Mouse (Mus musculus) telencephalon, adult 2 months (tissue): ENCODE data around the gene Mcee.

ENCODE experiments used
- DNase-seq: peaks from one replicate; pipeline ENCODE4 v3.0.0-alpha.2; 2011; ENCODE audit warnings: low read depth, low spot score

Gene Mcee

DNA sequence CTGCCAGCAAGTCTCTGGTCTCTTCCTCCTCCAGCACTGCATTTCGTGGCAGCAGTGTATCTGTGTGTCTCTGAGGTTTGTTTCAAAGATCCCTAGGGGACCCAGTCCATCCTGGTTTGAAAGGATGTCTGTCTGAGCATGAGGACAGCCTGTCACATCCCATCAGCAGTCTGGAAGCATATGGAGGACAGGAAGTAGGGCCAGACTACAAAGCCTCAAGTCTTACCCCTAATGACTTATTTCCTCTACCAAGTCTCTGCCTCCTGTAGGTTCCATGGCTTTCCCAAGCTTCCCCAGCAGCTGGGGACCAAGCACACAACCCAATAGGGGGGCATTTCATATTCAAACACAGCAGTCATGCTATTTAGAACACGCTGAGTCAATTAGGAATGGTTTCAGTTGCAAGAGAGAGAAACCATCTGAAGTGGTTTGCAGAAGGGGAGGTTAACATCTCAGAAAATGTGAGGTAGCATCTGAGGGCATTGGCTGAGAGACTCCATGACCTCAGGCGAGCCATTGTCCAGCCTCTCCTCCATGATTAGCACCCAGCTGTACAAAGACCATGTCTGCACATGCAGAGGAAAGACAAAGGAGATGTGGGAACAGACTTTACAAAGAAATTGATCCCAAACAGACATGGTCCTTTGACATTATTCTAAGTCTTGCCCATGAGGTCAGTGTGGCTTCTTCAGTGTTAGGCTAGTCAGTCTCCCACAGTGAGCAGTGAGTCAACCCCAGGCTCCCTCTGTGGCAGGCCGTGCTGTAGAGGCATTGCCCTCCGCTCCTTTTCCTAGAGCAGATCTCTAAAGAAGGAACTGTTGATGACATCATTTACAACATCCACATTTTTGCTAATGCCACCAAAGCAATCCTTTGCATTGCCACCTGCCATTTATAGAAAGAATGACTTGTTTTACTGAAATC, 47.5 kb downstream of the Mcee start:
- DNase-seq = no peak

DNA sequence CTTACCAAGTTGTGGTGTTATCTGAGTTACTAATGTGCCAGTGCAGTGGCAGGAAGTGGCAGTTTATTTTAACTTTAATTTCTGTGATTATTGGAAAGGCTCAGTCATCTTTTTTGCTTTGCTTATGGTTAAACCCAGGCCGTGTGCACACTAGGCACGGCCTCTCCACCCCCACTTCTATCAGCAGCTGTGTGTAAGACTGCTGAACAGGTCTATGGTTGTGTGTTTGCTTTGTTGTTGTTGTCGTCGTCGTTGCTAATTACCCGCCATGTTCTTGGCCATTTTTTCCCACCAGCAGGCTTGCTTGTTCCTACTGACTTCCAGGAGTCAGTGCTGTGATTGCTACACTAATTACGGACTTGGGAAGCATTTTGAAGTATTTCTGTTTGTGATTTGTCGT, 48.1 kb downstream of the Mcee start:
- DNase-seq = no peak

DNA sequence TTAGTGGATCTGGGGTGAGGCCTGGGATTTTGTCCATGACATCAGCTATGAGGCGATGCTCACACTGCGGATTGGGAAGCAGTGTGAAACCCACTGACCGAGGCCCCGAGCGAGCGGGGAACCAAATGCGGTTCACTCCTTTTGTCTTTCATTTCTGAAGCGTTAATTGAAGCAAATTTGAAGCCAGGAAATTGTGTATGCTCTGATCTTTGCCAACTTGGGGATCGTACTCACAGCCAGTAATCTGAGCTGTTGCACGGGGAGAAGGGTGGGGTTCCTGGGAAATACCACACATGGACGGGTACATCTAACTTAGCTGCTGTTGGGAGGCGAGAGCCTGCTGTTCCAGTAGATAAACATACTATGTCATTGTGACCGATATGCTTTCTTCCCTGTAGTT, 58.2 kb downstream of the Mcee start:
- DNase-seq = no peak

DNA sequence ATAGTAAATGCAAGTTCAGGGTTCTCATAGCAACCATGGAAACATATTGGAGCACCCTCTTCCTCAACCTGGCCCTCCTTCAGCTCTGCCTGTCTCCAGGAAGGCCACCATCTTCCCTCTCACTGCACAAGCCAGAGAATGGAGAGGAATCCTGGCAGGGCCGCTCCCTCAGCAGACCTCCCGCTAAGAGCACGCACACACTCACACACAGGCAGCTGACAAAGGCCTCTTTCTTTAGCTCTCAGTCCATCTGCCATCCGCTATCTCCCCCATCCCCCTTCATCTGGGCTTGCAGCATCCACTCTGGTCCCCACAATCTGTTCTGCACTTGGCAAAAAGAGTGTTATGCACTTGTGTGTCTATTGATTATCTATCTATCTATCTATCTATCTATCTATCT, 59.0 kb downstream of the Mcee start:
- DNase-seq = peak; percentile 79

DNA sequence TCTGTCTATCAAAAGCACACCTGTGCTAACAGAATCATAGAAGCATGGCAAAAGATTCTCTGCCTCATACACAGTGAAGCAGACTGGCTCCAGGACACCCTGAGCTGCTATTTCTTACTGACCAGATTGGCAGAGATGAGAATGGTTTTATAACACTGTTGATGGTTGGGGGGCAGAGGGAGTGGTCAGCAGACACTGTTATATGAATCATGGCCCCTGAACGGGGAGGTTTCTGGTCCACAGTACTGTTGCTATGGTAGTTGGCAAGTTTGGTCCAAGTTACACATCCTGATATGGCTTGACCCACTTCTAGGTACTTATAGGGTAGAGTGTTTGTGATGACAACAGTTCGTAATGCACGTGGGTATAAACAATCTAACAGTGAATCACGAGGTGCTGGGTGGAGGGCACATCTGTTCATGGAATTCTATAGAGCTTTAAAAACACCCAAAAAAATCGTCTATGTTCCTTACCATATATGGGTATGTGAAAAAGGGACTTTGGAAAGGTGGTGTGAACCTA, 59.5 kb downstream of the Mcee start:
- peak; percentile 42 for DNase-seq

DNA sequence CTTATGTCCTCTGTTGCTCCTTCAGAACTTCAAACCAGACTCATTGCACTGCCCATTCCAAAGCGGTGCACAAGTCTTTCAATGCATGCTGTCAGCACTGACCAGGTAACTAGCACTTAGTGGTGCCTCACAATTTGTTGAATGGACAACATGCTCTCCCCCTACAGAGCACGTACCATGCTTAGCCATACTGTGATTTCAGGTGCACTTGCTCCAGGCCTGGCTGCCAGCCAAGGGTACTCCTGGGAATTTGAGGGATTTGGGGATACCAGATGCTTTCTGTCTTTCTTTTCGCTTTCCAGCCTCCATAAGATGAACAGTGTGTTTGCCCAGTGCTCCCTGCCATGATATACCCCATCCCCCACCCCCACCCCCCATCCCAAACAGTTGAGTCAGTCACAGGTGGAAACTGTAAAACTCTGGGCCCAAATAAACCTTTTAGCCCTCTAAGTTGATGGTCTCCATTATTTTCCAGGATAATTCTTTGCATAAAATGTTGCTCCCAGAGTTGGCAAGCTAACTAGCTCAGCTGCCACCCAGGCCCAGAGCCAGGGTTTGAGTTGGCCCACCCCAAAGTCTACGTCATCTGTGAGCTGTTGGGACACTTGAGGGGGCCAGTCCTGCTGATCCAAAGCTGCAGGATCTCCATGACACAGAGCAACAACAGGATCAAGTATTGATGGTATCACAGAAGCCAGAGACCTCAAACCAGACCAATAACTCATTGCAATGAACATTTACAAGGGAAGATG, 60.2 kb downstream of the Mcee start:
- DNase-seq = no peak

DNA sequence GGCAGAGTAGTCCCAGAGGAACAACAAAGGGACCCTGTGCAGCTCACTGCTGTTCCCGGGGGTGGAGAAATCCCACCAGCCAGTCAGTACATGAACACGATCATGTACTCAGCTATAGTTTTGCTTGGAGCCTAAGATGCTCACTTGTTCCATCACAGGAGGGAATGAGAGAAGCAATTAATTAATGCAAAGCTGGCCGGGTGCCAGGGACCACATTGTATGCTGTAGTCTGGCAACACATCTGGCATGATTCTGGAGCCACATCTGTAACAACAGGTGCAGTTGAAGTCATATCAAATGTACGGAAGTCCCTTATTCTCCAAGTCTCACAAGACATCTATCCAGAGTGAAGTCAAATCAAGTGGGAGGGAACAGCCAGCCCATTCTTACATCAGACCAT, 63.8 kb downstream of the Mcee start:
- no peak for DNase-seq

DNA sequence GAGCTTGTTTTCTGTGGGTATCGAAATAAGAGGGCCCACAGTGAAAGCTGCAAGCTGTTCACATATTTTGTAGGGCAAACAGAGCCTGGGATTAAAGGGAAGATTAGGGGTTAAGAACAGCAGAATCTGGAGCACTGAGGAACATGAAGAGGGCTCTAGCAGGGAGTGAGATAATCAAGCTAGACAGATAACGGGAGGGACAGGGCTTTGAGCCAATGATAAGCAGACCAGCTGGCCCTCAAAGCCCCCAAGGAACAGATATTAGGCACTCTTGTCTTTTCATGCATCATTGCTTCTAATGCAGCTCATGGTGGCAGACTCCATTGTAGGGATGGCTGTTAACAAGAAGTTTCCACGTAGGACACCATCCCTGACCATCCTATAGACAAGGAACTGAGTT, 64.3 kb downstream of the Mcee start:
- DNase-seq = no peak

DNA sequence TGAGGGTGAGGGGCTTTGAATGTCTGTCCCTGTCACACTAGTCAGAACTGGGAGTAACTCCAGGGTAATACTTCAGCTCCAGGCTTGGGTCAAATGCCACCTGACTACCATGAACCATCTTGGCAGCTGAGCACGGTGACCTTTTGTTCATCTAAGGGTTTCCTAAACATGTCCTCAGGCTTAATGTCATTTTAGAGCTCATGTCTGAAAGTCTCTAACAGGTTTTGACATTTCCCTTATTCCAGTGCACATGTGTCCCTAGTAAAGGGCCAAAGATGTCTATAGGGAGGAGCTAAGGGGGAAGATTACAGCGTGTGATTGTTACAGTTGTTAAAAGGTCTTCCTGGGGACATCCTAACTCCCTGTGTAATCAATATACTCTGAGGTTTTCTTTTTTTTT, 65.4 kb downstream of the Mcee start:
- no peak for DNase-seq
